Mouse (Mus musculus): ENCODE results near the gene Mycs.

Gene Mycs

DNA sequence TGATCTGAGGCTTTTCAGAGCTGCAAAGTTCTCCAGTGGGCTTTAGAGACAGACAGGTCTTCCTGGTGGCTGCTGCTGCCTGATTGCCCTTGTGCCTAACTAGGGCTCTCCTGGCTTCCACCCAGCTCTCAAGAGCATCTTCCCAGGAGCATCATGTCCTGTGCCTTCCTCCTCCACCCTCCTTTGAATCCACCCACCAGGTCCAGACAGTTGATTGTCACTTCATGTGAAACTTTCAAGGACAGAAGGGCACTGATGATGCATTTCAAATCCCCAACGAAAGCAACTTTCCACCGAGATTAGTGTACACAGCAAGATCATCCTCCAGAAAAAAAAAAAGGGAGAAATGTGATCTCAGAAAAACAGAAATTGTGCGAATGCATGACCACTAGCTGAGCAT is at the start of gene Mycs:
Gene Mycs (minus strand): TSS at position 101 of the 400 bp plus-strand sequence.
- no peak for DNase-seq (ENCODE audit: low spot score in 2 of 2)

DNA sequence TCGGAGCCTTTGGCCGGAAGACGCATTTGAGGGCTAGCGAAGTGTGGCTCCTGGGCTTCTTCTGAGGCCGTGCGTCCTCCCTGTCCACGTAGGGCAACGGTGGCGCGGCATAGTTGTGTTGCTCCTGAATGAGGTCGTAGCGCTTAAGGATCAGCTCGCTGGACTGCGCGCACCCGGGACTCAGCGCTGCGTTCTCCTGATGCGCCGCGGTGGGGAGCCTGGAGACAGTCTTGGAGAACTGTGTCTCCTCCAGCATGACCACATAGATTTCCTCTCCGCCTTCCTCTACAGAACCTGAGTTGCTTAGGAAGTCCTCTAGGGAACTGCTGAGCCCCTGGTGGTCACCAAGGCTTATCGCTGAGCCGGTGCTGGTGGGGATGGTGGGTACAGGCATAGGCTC is 1.0 kb downstream of the Mycs start:
- DNase-seq (ENCODE audit: low spot score in 2 of 2) = no peak
